Mouse (Mus musculus) forebrain, embryonic 10.5 days (tissue): Measurements from ENCODE around the gene Ilf3. TPM values are rescaled to one million over a fixed set of nuclear protein-coding genes. Genes with fewer than 3 reads are reported as not detected.

Experiments used
- DNase-seq: peaks from one replicate; pipeline ENCODE4 v3.0.0-alpha.2; 2017; ENCODE audit warnings: low spot score; ENCODE audit errors: extremely low spot score
- H3K27ac ChIP-seq: fragments of 300-500 bp; sonication (generic); 2 replicates; pipeline ENCODE4 v1.5.1; 2016; ENCODE audit warnings: mild to moderate bottlenecking
- H3K27me3 ChIP-seq: fragments of 300-500 bp; sonication (generic); 2 replicates; pipeline ENCODE4 v1.6.1; 2016; ENCODE audit warnings: mild to moderate bottlenecking; ENCODE audit not compliant: poor library complexity, severe bottlenecking
- H3K36me3 ChIP-seq: fragments of 300-500 bp; sonication (generic); replicated peaks from 2 replicates; pipeline ENCODE4 v1.6.1; 2016; ENCODE audit warnings: mild to moderate bottlenecking, moderate library complexity
- H3K4me1 ChIP-seq: fragments of 300-500 bp; sonication (generic); 2 replicates; pipeline ENCODE4 v1.6.1; 2016
- H3K4me3 ChIP-seq: fragments of 300-500 bp; sonication (generic); 2 replicates; pipeline ENCODE4 v1.5.1; 2016; ENCODE audit warnings: mild to moderate bottlenecking, moderate library complexity
- H3K9me3 ChIP-seq: fragments of 300-500 bp; sonication (generic); 2 replicates; pipeline ENCODE4 v1.6.1; 2016; ENCODE audit warnings: mild to moderate bottlenecking, moderate library complexity
- WGBS: fragments of 180-500 bp; shearing (Covaris S2); methylation state at CpG from one replicate; pipeline ENCODE4 v1.1.7; 2016; 5-methylcytosine and 5-hydroxymethylcytosine counted together
- polyA plus RNA-seq: library from polyadenylated mRNA; unstranded; fragments of >200 nt; fragmentation: Nextera tagmentation; extraction: Ambion mirVana; gene quantifications from 2 replicates; pipeline ENCODE4 v1.2.1, GENCODE M21; 2016

Ilf3 gene
- polyA plus RNA-seq, 1 experiment from 2014 or later, result 328 TPM

GRCm38 (mm10) chr9:21437577-21437976 is 69.9 kb downstream of the Ilf3 start:
- no peak overlapping the region for H3K27ac ChIP-seq
- peaks cover 4% of the 10 kb centered on the region; the same call in 1 of the 2 replicates for H3K36me3 ChIP-seq
- H3K4me1 ChIP-seq, result peaks cover 12% of the 10 kb centered on the region
- H3K9me3 ChIP-seq, result no peaks in the 10 kb centered on the region
- WGBS, result 93% methylated on average over 6 of the region's 6 CpGs
- H3K4me3 ChIP-seq, result no peak overlapping the region
- DNase-seq, result no peak
- no peaks in the 10 kb centered on the region for H3K27me3 ChIP-seq

GRCm38 (mm10) chr9:21438219-21438618 is 70.5 kb downstream of the Ilf3 start:
- Histone ChIP-seq H3K36me3 (peaks cover 7% of the 10 kb centered on the region), H3K9me3 (no peaks in the 10 kb centered on the region), H3K4me3 (no peak overlapping the region), H3K27me3 (no peaks in the 10 kb centered on the region), H3K4me1 (peaks cover 12% of the 10 kb centered on the region), H3K27ac (no peak overlapping the region)
- DNase-seq, result no peak
- WGBS, result 75% methylated on average over 3 of the region's 3 CpGs

- H3K9me3 ChIP-seq, result no peaks in the 10 kb centered on the region
- no peak overlapping the region for H3K27ac ChIP-seq
- H3K4me3 ChIP-seq, result no peak overlapping the region
- H3K4me1 ChIP-seq, result peaks cover 12% of the 10 kb centered on the region
- no peaks in the 10 kb centered on the region for H3K27me3 ChIP-seq
- no peak for DNase-seq
- WGBS, result 77% methylated on average over 3 of the region's 3 CpGs
- H3K36me3 ChIP-seq, result peaks cover 4% of the 10 kb centered on the region; the same call in 1 of the 2 replicates
These were observed 71.8 kb downstream of the Ilf3 start for GRCm38 (mm10) chr9:21439456-21439855.

GRCm38 (mm10) chr9:21439914-21440313 is 72.2 kb downstream of the Ilf3 start:
- 95% methylated on average over 2 of the region's 2 CpGs for WGBS

GRCm38 (mm10) chr9:21440387-21440786 is 72.7 kb downstream of the Ilf3 start:
- Histone ChIP-seq H3K36me3 (peaks cover 13% of the 10 kb centered on the region), H3K4me1 (peaks cover 12% of the 10 kb centered on the region), H3K27ac (no peak overlapping the region), H3K4me3 (no peak overlapping the region), H3K27me3 (no peaks in the 10 kb centered on the region), H3K9me3 (no peaks in the 10 kb centered on the region)
- no peak for DNase-seq

More at GRCm38 (mm10) chr9:21439914-21440313, 72.2 kb downstream of the Ilf3 start:
- Histone ChIP-seq H3K9me3 (no peaks in the 10 kb centered on the region), H3K27me3 (no peaks in the 10 kb centered on the region), H3K27ac (no peak overlapping the region), H3K4me3 (no peak overlapping the region), H3K4me1 (peaks cover 12% of the 10 kb centered on the region), H3K36me3 (peaks cover 9% of the 10 kb centered on the region; the same call in 1 of the 2 replicates)
- no peak for DNase-seq

GRCm38 (mm10) chr9:21443853-21444252 is 76.2 kb downstream of the Ilf3 start:
- Histone ChIP-seq H3K36me3 (peaks cover 16% of the 10 kb centered on the region), H3K9me3 (no peaks in the 10 kb centered on the region), H3K27ac (no peak overlapping the region), H3K4me1 (no peaks in the 10 kb centered on the region), H3K4me3 (no peak overlapping the region), H3K27me3 (no peaks in the 10 kb centered on the region)
- DNase-seq, result no peak
- 96% methylated on average over 8 of the region's 8 CpGs for WGBS

- Histone ChIP-seq H3K9me3 (no peaks in the 10 kb centered on the region), H3K4me3 (no peak overlapping the region), H3K27ac (no peak overlapping the region), H3K36me3 (peaks cover 16% of the 10 kb centered on the region), H3K4me1 (no peaks in the 10 kb centered on the region), H3K27me3 (no peaks in the 10 kb centered on the region)
- DNase-seq, result no peak
- WGBS, result 91% methylated on average over 4 of the region's 4 CpGs
These were observed 76.9 kb downstream of the Ilf3 start for GRCm38 (mm10) chr9:21444574-21444973.

GRCm38 (mm10) chr9:21445081-21445744 is 77.5 kb downstream of the Ilf3 start:
- H3K27ac ChIP-seq, result no peak overlapping the region
- H3K36me3 ChIP-seq, result peaks cover 20% of the 10 kb centered on the region
- H3K4me1 ChIP-seq, result no peaks in the 10 kb centered on the region
- 96% methylated on average over 6 of the region's 6 CpGs for WGBS
- H3K27me3 ChIP-seq, result no peaks in the 10 kb centered on the region
- DNase-seq, result no peak
- no peak overlapping the region for H3K4me3 ChIP-seq
- H3K9me3 ChIP-seq, result no peaks in the 10 kb centered on the region

GRCm38 (mm10) chr9:21447778-21448177 is 80.1 kb downstream of the Ilf3 start:
- Histone ChIP-seq H3K36me3 (peaks cover 20% of the 10 kb centered on the region), H3K4me3 (no peak overlapping the region), H3K9me3 (no peaks in the 10 kb centered on the region), H3K4me1 (peaks cover 9% of the 10 kb centered on the region), H3K27ac (no peak overlapping the region), H3K27me3 (no peaks in the 10 kb centered on the region)
- WGBS, result 83% methylated on average over 2 of the region's 2 CpGs
- DNase-seq, result no peak

- H3K4me3 ChIP-seq, result no peak overlapping the region
- 87% methylated on average over 2 of the region's 2 CpGs for WGBS
- DNase-seq, result no peak
- no peaks in the 10 kb centered on the region for H3K9me3 ChIP-seq
- peaks cover 13% of the 10 kb centered on the region for H3K36me3 ChIP-seq
- no peaks in the 10 kb centered on the region for H3K27me3 ChIP-seq
- peaks cover 9% of the 10 kb centered on the region for H3K4me1 ChIP-seq
- H3K27ac ChIP-seq, result no peak overlapping the region
These were observed 82.0 kb downstream of the Ilf3 start for GRCm38 (mm10) chr9:21449710-21450109.

GRCm38 (mm10) chr9:21450270-21450669 is 82.6 kb downstream of the Ilf3 start:
- H3K27ac ChIP-seq, result no peak overlapping the region
- H3K27me3 ChIP-seq, result no peaks in the 10 kb centered on the region
- peaks cover 9% of the 10 kb centered on the region for H3K4me1 ChIP-seq
- peaks cover 7% of the 10 kb centered on the region for H3K36me3 ChIP-seq
- DNase-seq, result no peak
- H3K4me3 ChIP-seq, result no peak overlapping the region
- no peaks in the 10 kb centered on the region for H3K9me3 ChIP-seq
- WGBS, result 91% methylated on average over 3 of the region's 3 CpGs

GRCm38 (mm10) chr9:21451391-21451790 is 83.7 kb downstream of the Ilf3 start:
- DNase-seq, result no peak
- peaks cover 9% of the 10 kb centered on the region for H3K4me1 ChIP-seq
- 0 out of 2 replicates have a peak overlapping the region, but pooled peaks have one; percentile 11 for H3K27ac ChIP-seq
- 92% methylated on average over 8 of the region's 8 CpGs for WGBS
- H3K27me3 ChIP-seq, result no peaks in the 10 kb centered on the region
- H3K36me3 ChIP-seq, result peaks cover 3% of the 10 kb centered on the region
- no peaks in the 10 kb centered on the region for H3K9me3 ChIP-seq
- H3K4me3 ChIP-seq, result no peak overlapping the region

GRCm38 (mm10) chr9:21451870-21452269 is 84.2 kb downstream of the Ilf3 start:
- no peak for DNase-seq
- H3K36me3 ChIP-seq, result peaks cover 3% of the 10 kb centered on the region
- no peaks in the 10 kb centered on the region for H3K9me3 ChIP-seq
- no peak overlapping the region for H3K4me3 ChIP-seq
- WGBS, result 85% methylated on average over 8 of the region's 8 CpGs
- H3K27me3 ChIP-seq, result no peaks in the 10 kb centered on the region
- peaks cover 9% of the 10 kb centered on the region for H3K4me1 ChIP-seq
- H3K27ac ChIP-seq, result 0 out of 2 replicates have a peak overlapping the region, but pooled peaks have one; percentile 11
